Mouse (Mus musculus): ENCODE results near the gene Kpna1.

Gene Kpna1

DNA sequence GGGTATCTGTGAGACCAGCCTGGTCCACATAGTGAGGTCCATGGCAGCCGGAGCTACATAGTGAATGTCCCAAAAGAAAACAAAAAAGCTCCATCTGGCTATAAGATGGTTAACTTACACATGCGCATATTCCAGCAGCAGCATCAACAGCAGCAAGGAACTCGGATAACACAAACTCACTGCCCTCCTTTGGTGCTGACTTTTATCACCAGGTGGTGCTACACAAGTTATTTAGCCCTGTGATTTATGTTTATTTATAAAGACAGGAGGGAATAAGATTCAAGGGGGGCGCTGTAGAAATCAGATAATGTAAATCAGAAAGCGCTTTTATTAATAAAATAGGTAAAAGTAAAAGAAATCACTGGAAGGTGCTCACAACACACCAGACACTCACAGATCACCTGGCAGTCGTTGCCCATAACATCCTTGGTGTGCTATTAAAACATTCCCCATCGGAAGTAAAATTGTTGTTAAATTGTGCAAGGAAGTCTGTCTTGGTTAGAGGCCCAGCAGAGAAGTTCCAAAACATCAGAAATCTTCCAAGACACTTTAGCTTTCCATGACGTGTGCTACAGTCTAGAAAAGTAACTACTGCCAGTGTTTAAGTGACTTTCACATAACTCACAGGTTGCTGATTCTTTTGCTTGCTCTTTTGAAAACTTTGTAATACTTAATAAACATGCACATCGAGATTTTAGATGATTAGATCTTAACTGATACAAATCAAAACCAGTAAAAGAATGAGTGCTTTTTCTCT is 91.4 kb downstream of the Kpna1 start:
- no peak for DNase-seq (ENCODE audit: low read depth, low spot score)

DNA sequence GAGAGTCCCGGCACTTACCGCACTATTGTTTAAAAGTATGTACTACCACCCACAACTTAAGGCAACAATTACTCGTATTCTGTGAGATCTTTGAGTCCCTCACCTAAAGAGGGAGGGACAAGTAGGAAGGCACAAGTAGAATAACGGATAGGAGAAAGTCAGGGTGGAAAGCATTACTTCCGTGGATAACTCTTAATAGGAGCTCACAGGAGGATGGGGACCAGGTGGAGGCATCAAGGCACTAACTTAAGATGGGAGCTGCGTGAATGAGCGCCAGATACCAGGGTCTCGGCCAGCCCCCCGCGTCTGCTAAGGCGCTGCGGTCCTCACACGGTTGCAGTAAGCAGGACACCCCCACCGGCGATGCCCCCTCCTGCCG is 92.5 kb downstream of the Kpna1 start:
- no peak for DNase-seq (ENCODE audit: low read depth, low spot score)

DNA sequence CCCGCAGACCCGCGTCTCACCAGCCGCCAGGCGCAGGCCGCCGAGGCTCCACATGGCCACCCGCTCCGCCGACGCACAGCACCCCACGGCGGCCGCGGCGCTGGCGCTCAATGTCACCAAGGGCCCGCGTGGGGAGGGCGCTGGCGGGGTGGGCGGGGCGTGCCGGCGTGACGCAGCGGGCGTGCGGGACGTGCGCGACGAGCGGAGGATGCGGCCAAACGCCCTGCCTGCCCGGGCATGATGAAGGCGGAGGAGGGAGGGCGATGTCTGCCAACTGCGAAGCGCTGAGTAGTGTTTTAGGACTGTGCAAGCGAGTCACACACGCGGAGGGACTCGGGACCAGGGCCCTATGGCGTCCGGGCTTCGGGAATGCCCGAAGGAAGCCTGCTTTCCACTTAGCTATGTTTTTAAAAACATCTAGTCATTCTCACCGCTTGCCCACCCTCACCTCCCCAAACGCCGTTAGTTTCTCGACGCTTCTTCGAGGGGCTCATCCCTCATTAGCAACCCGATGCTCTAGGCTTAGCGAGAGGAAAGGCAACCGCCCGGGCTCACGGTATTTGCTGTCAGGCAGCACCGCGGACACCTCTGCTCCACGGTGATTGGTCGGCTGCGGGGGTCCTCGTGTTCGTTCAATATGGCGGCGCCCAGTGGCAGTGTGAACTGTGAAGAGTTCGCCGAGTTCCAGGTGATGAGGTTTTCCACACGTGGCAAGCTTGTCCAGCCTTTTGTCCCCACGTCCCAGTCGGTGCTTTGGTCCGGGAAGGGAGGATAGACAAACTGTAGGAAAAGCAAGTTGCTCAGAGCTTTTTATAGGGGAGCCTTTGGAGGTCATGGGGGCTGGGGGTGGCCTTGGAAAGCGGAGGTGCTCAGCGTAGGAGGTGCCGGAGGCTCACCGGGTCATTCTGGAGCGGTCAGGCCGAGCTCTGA is 93.2 kb downstream of the Kpna1 start, which contains the start of the genes Fam162a and Ccdc58:
Gene Fam162a (minus strand): TSS at position 145 of the 930 bp plus-strand sequence.
Gene Ccdc58 (plus strand): TSS at position 236 of the 930 bp plus-strand sequence.
- peak; percentile 95 for DNase-seq (ENCODE audit: low read depth, low spot score)

DNA sequence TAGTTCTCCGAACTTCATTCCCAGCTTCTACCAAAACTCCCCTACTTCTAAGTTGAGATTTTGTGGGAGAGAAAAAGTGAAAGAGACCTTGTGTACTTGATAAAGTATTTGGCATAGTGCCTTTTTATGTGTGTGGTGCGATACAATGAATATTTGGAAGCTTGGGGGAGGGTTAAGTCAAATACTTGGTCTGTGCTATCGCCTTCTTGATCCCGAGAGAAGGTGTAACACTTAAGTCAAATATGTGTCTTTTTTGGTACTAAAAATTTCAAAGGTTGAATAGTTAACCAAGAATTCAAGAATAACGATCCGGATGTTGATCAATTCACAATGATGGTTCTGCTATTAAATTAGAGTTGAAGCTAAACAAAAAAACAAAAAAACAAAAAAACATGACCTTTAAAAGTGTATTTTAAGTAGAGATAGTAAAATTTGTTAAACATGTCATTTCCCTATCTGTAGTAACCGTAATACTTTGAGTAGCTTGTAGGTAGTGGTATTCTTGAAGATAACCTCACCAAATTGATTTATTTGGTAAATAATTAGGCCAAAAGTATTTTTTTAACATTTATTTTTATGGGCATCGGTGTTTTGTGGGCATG is 94.0 kb downstream of the Kpna1 start:
- no peak for DNase-seq (ENCODE audit: low read depth, low spot score)

DNA sequence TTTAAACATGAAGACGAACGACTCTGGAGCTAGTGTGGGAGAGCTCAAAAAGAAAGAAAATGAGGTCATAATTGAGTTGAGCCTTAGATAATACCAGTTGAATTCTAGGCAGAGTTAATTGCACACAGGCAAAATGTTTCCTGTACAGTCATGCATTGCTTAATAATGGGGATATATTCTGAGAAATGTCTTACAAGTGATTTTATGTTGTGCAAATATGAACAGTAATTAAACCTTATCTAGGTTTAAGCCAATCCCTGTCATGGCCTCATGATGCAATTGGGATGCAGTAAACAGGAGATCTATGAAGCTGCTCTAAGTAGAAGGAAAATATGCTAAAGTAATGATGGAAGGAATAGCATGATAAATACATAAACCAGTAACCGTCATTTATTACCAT is 96.2 kb downstream of the Kpna1 start:
- DNase-seq (ENCODE audit: low read depth, low spot score), result no peak

DNA sequence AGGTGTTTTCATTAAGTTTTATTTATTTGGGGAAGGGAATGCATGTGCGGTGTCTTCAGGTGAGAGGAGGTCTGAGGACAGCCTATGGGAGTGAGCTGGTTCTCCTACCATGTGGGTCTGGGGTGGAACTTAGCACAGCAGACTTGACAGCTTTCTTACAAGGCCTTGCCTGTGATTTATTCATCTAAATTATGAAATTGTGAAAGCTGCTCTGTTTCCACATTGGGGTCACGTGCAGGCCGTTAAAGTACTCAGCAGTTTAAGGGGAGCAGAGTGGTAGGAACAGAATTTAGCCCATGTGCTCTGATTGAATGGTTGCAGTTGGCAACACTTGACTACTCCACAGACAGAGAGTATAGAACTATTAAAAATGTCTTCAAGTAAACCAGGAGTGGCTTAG is 101.4 kb downstream of the Kpna1 start:
- no peak for DNase-seq (ENCODE audit: low read depth, low spot score)
